Mouse (Mus musculus) brain, embryonic 18.5 days (tissue): ENCODE measurements around the gene Txnrd1.

ENCODE experiments used
- DNase-seq: peaks from one replicate; pipeline ENCODE4 v3.0.0-alpha.2; 2012; ENCODE audit warnings: low read depth, low spot score

The Txnrd1 gene

GRCm38 (mm10) chr10:82817936-82818335 lies 15.8 kb upstream of the Txnrd1 start:
- DNase-seq: no peak

DNA sequence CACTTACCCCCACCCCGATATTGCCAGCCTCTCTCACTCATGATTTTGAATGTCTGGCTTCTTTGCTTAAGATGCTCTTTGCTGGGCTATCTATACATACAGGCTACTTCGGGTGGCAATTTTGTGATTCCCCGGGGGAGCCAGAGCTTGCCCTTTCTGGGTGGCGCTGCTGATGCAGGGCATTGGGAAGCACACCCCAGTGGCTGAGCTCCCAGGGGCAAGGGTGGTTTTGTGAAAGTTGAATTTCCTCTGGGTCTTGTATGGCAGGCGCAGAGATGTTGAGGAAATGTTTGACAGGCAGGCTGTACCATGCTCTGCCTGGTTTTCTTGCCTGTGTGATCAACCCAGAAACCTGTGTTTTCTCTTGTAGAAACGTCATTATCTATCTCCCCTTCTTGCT lies 15.1 kb upstream of the Txnrd1 start:
- no peak for DNase-seq

DNA sequence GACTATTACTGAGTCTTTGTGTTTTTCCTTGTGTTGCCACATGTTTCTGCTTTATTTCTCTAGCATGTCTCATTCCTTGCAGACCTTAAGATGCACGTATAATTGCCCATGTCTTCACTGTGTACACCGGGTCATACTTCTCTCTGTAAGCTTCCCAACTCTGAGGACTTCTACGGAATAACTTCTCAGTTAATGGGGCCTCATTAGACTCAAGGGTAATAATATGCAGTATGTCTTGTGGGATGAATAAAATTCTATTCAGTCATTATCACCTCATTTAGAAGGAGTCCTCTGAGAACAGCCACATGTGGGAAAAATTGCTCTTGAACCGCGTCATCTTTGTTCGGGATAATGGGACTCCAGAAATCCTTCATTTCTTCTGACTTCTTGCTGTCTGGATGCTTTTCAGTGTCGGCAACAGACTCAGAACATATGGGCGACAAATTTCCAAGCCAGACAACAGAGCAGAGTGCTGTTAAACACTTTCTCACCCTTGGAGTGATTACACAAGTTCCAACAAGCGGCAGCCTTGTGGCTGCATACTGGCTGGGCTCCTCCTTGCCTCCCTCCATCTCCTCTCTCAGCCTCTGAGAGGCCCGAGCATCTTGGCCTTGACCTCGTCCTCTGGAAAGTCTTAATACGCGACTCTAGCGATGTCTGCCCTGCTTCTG lies 10.5 kb upstream of the Txnrd1 start:
- no peak for DNase-seq

DNA sequence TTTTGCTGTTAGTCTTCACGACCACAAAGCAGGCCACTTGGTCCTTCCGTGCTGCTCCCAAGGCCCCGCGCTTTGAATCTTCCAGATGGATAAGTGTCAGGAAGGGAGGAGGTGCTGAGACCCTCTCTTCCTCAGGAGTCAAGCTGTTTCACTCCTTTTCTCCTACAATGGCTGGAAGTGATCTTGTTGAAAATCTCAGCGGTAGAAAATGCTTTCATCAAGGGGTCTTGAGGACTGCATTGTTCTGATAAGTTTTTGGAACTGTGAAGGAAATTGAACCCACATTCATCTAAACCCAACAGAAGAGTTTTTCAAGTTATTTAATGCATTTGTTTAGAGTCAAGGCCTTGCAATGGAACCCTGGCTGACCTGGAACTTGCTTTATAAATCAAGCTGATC lies 10.0 kb upstream of the Txnrd1 start:
- DNase-seq: no peak

DNA sequence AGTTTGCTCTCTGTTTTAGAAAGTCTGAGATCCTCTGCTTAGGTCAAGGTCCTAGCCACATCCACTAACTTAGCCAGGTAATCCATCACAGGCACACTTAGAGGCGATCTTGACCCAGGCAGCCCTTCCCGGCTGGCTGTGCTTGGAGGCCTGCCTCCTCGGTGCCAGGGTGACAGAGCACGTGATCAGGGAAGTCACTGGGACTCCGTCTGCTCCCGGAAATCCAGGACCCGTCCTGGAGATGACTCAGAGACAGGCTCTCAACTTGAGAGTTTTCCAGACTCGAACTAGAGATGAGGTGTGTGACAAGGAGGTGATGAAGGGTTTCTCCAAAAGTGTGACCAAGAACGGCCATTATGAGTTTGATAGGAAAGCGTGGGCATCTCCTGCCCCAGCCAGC lies 9.2 kb upstream of the Txnrd1 start:
- no peak for DNase-seq

GRCm38 (mm10) chr10:82826516-82826915 lies 7.2 kb upstream of the Txnrd1 start:
- no peak for DNase-seq

GRCm38 (mm10) chr10:82835898-82836297 lies 2.1 kb downstream of the Txnrd1 start:
- no peak for DNase-seq

DNA sequence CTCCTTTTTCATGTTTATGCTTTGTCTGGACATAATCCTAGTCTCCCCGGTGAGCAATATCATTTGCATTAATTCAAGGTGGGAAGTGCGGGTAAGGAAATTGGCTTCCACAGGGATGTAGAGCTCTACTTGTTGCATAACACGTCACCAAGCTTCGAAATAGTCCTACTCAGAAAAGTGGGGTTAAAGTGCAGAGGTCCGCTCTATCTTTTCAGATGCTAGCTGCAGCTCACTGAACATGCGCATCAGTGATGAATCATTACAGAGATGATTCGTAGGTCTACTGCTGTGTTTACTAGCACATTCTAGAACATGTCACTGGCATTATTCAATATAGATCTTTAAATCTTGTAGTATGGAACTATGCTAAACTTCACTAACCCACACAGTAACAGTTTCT lies 4.6 kb downstream of the Txnrd1 start:
- no peak for DNase-seq

- DNase-seq: no peak
Observed at GRCm38 (mm10) chr10:82844090-82844489, 10.3 kb downstream of the Txnrd1 start.

- DNase-seq: no peak
Observed at GRCm38 (mm10) chr10:82844731-82845130, 11.0 kb downstream of the Txnrd1 start.

DNA sequence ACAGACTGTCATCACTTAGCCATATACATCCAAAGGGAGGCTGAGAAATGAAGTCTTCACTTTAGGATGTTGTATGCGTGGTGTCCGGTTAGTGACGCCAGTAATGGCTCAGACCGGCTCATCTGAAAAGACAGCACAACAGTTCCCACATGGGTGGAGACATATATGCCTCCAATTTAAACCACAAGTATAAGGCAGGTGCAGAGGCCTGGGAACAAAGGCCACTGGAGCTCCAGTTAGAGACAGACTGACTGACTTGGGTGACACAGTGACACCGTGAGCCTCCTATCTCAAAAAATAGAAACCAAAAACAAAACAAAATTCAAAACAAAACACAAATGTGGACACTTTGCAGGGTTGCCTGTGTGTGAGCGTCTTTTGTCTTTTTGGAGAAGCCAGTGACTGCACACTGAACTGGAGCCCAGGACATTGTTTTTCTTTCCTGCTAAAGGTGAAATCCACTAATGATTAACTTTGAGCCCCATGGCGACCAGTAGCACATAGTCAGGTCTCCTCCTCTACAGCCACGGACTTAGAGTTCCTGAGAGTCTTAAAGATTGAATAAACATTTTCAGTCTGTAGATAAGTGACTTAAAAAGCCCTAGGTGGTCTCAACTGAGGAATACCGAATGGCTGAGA lies 14.2 kb downstream of the Txnrd1 start:
- no peak for DNase-seq

DNA sequence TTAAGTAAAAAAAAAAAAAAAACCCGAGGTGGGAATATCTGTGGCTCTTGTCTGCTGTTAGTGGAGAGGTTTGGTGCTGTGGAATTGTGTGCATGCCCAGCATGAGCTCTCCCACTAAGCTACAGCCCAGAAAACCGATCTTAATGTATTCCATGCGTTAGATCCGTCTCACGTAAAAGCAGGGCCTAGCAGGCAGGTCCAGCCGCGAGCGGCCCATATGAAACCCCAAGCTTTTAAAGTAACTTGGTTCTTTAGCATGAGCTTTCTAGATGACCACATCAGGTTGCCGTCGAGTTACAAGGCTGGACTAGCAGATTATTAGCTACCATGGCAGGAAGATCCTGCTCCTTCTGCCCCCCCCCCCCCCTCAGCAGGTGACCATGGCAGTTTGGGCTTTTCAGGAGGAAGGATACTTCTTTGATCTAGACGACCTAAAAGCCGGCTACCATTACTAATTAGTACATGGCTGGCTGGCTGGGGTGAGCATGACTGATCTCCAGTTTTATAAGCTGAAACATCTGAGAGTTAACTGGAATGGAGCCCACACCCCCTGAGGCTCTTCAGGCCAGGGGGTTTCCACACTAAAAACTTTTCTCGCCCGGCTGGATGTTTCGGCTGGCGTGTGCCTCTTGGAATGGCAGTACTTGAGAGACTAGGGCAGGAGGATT lies 16.1 kb downstream of the Txnrd1 start:
- no peak for DNase-seq

DNA sequence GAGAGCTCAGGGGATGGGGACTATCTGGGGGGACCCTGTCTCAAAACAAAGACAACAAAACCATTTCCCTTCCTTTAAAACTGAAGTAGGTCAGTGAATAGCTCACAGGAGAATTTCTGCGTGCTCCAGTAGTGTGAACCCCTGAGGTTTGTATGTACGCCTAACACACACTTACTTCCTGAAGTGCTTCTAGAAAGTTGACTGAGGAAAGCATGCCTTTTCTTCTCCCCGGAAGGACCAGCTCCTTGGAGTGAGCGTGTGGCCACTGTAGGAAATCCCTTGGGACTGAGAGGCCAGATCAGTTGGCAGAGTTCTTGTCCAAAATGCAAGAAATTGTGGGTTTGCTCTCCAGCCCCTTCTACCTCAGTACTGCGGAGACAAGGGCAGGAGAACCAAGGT lies 16.6 kb downstream of the Txnrd1 start:
- DNase-seq: no peak

GRCm38 (mm10) chr10:82851751-82852150 lies 18.0 kb downstream of the Txnrd1 start:
- no peak for DNase-seq

DNA sequence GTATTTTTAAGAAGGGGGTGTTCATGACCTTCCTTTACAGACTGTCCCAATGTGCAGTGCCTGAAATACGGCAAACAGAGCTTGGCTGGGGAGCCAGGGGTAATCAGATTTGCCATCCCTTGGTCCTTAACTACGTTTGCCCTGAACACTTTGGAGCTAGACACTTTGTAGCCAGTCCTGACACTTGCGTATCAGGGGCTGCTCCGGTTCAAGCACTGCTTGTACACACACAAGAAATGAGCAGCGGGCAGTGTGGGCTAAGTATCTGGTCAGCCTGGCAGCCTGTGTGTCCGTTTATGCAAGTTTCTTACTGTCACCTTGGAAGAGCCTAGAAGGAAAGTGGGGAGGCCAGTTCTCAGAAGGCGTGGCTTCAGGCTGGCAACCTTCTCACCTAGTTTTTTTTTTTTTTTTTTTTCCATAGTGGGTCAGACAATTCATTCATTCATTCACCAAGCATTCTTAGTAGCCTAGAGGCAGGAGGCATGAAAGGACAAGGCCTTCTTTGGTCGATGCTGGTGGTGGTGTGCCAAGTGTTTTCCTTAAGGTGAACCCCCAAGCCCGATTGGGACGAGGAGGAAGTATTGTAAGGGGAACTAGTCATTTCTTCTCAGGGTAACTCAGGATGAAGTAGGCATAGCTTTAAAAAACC lies 24.4 kb downstream of the Txnrd1 start:
- no peak for DNase-seq

DNA sequence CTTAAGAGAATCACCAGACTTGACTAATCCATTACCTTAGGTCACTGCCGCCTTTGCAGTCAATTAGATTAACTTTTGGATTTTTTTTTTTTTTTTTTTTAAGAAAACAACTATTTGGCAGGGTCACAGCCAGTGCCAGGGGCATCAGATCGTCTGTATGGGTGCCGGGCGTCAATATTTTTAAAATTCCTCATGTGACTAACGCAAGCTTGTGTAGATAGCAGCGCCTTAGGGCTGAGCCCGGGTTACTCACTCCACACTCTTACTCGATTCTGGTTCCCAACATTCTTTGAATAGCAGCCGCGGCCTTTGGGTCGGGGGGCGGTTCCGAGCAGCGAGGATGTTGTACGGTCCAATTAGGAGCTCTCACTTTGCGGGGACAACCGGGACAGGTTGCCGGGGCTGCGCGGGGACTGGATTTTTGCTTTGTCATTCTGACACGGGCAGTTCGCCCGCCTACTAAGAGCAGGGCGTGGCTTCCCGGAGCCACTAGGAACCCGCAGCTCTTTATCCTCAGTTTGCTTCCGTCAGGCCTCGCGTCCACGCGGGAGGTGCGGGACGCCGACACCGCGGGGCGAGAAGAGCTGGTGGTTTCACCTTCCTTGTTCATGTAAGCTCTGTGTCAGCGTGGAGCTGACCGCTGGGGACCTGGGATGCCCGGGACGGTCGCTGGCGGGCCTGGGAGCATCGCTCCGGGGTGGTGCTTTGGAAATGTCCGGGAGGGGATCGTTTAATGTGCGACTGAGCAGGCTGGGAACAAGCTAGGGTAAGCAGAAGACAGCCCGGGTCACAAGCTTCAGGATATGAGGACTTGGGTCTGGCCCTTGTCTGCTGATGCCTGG lies 25.2 kb downstream of the Txnrd1 start:
- peak; percentile 66 for DNase-seq

- DNase-seq: no peak
Observed at GRCm38 (mm10) chr10:82859533-82859915, 25.8 kb downstream of the Txnrd1 start.

GRCm38 (mm10) chr10:82860181-82860928 lies 26.6 kb downstream of the Txnrd1 start:
- no peak for DNase-seq

GRCm38 (mm10) chr10:82860929-82861315 lies 27.2 kb downstream of the Txnrd1 start:
- no peak for DNase-seq

GRCm38 (mm10) chr10:82863106-82863680 lies 29.4 kb downstream of the Txnrd1 start:
- no peak for DNase-seq

- DNase-seq: no peak
Observed at GRCm38 (mm10) chr10:82863827-82864226, 30.1 kb downstream of the Txnrd1 start.
